10 mouse cellular contexts compared by ENCODE assay signal in genomic region chr10:127422047-127422446, GRCm38 (mm10). TPM values are rescaled to one million over a fixed set of nuclear protein-coding genes. Genes with fewer than 3 reads are reported as not detected.
DNase-seq lines count a peak whose midpoint lies in the region; ATAC-seq lines count a peak whose summit lies in the region.
"Had no signal": no experiment of that assay in that cellular context is flagged by ENCODE, and none has a peak within 500 bp of the region (broad histone marks: within the 10 kb centered on the region; RNA-seq: fewer than 3 reads in every experiment).

No protein-coding gene starts in this region.

- H3K4me1 ChIP-seq in midbrain, embryonic 12.5 days, result peaks cover 36% of the 10 kb centered on the region
- peaks cover 29% of the 10 kb centered on the region for H3K4me1 ChIP-seq in stomach, embryonic 16.5 days (ENCODE audit: control insufficient read depth, insufficient read depth, low read length)

- no peaks in the 10 kb centered on the region for H3K9me3 ChIP-seq in midbrain, embryonic 12.5 days
- no peaks in the 10 kb centered on the region for H3K9me3 ChIP-seq in stomach, embryonic 16.5 days (replicated peaks; ENCODE audit: control insufficient read depth, low read length)

- no peak overlapping the region for H3K27ac ChIP-seq in midbrain, embryonic 12.5 days (replicated peaks)
- H3K27ac ChIP-seq in stomach, embryonic 16.5 days (ENCODE audit: low read length), result no peak overlapping the region

- peak overlapping the region; percentile 18; the same call in 1 of the 2 replicates for H3K4me2 ChIP-seq in midbrain, embryonic 12.5 days (replicated peaks)
- H3K4me2 ChIP-seq in stomach, embryonic 16.5 days (ENCODE audit: low read depth, low read length), result peak overlapping the region; percentile 5; the same call in 1 of the 2 replicates

- H3K27me3 ChIP-seq in midbrain, embryonic 12.5 days, result no peaks in the 10 kb centered on the region
- no peaks in the 10 kb centered on the region for H3K27me3 ChIP-seq in stomach, embryonic 16.5 days (ENCODE audit: control insufficient read depth, insufficient read depth, low read length)

- intact Hi-C loops in gastrocnemius, postnatal 36 days (cut with DNase I), result no loop called here
- intact Hi-C loops in left cerebral cortex, postnatal 36 days (cut with DNase I), result loop anchor here (5.0 kb wide), 1 partner anchor 40 kb away; the partner anchor contains the start of gene R3hdm2

- peak; percentile 32 for DNase-seq in gastrocnemius, adult 18-20 months (ENCODE audit: low spot score)
- DNase-seq in gastrocnemius, postnatal 36 days, result no peak
- DNase-seq in embryo, embryonic 9.5 days (ENCODE audit: extremely low spot score), result peak; percentile 32
- peak; percentile 61 for DNase-seq in heart, adult 8-10 months (ENCODE audit: low spot score)
- peak; percentile 39 for DNase-seq in kidney, adult 11 months
- peak; percentile 66 to 76 for DNase-seq in left cerebral cortex, postnatal 36 days (ENCODE audit: low spot score in 2 of 2)

- WGBS in midbrain, embryonic 12.5 days, result 26% methylated on average over 6 of the region's 6 CpGs
- WGBS in stomach, embryonic 16.5 days, result 18% methylated on average over 6 of the region's 6 CpGs

- no peaks in the 10 kb centered on the region for H3K36me3 ChIP-seq in midbrain, embryonic 12.5 days
- no peaks in the 10 kb centered on the region for H3K36me3 ChIP-seq in stomach, embryonic 16.5 days (ENCODE audit: control insufficient read depth, insufficient read depth, low read length)

- ATAC-seq in midbrain, embryonic 12.5 days (ENCODE audit: low FRiP score, low read depth), result peak; percentile 65
- no peak; the same call in 1 of the 2 replicates for ATAC-seq in stomach, embryonic 16.5 days (ENCODE audit: insufficient read depth, low FRiP score)

- H3K4me3 ChIP-seq in midbrain, embryonic 12.5 days, result no peak overlapping the region
- H3K4me3 ChIP-seq in stomach, embryonic 16.5 days (replicated peaks; ENCODE audit: low read length), result no peak overlapping the region

- H3K9ac ChIP-seq in midbrain, embryonic 12.5 days (replicated peaks), result no peak overlapping the region
- H3K9ac ChIP-seq in stomach, embryonic 16.5 days (ENCODE audit: low read length), result no peak overlapping the region

RNA-seq across cellular contexts. Expression of gene R3hdm2, which starts 41.9 kb away (rescaled TPM):
- 100 to 1,000 TPM; 133 to 135 TPM for total RNA-seq in gastrocnemius, adult 18-20 months (2021)
- total RNA-seq in gastrocnemius, postnatal 36 days (2021), result 100 to 1,000 TPM in 1 of 2 experiments, 10 to 100 TPM in 1; 89.7 to 129 TPM
- 100 to 1,000 TPM; 150 to 177 (median 168) TPM for total RNA-seq in heart, adult 8-10 months (2022)
- total RNA-seq in left cerebral cortex, postnatal 36 days (2021), result 100 to 1,000 TPM; 348 to 365 TPM
- polyA plus RNA-seq in midbrain, embryonic 12.5 days (2016; fragmentation: Nextera tagmentation; extraction: Ambion mirVana), result 40.7 and 42.1 TPM in 2 replicates
- polyA plus RNA-seq in stomach, embryonic 16.5 days (2015; fragmentation: Nextera tagmentation; extraction: Ambion mirVana), result 19.3 and 22.5 TPM in 2 replicates

RNA-seq across cellular contexts. Expression of gene Inhbc, which starts 51.8 kb away (rescaled TPM):
- total RNA-seq in gastrocnemius, adult 18-20 months (2021), result not detected
- total RNA-seq in gastrocnemius, postnatal 36 days (2021), result not detected
- total RNA-seq in heart, adult 8-10 months (2022), result not detected
- total RNA-seq in left cerebral cortex, postnatal 36 days (2021), result not detected
- not detected in 2 replicates for polyA plus RNA-seq in midbrain, embryonic 12.5 days (2016; fragmentation: Nextera tagmentation; extraction: Ambion mirVana)
- 0.15 and 0.27 TPM in 2 replicates for polyA plus RNA-seq in stomach, embryonic 16.5 days (2015; fragmentation: Nextera tagmentation; extraction: Ambion mirVana)
- polyA plus RNA-seq: C2C12; spleen, adult 2 months had no signal

Comparison
In these comparisons a context has a peak if more than half of its experiments do, and no peak if none do; other contexts are left out.
1. DNase-seq: peak in gastrocnemius, adult 18-20 months (single experiment), embryo, embryonic 9.5 days (single experiment), heart, adult 8-10 months (single experiment), kidney, adult 11 months (single experiment) and left cerebral cortex, postnatal 36 days (2 of 2); none in gastrocnemius, postnatal 36 days (0 of 2).